Mouse (Mus musculus): ENCODE results near the gene Terb1. TPM values are rescaled to one million over a fixed set of nuclear protein-coding genes. Genes with fewer than 3 reads are reported as not detected.

Terb1 gene
- polyA plus RNA-seq, 1 experiment from 2014 or later: 0.16 TPM

GRCm38 (mm10) chr8:104540710-104541514, 31.2 kb upstream of the Terb1 start:
- 1% methylated on average over 71 of the region's 76 CpGs for WGBS
- H3K4me3 ChIP-seq (ENCODE audit: low read depth, low read length): peak overlapping the region; percentile 54
- H3K9ac ChIP-seq (ENCODE audit: low read depth, low read length): peak overlapping the region; percentile 42
- peak overlapping the region; percentile 93 for H3K4me2 ChIP-seq (replicated peaks; ENCODE audit: low read depth)
- H3K4me1 ChIP-seq (replicated peaks; ENCODE audit: control insufficient read depth, insufficient read depth, low read length): no peaks in the 10 kb centered on the region; the same call in 1 of the 2 replicates
- no peak for TF ChIP-seq CTCF (IDR thresholded peaks at IDR 0.05; ENCODE audit: low read depth)
- no peaks in the 10 kb centered on the region for H3K36me3 ChIP-seq (ENCODE audit: control insufficient read depth, insufficient read depth)
- no peaks in the 10 kb centered on the region for H3K9me3 ChIP-seq (ENCODE audit: control insufficient read depth)
- peak; percentile 50 for ATAC-seq
- H3K27me3 ChIP-seq (replicated peaks; ENCODE audit: control insufficient read depth, insufficient read depth, low read length): peaks cover 36% of the 10 kb centered on the region
- H3K27ac ChIP-seq (ENCODE audit: low read depth, low read length): no peak overlapping the region

- no peak for ATAC-seq
- TF ChIP-seq CTCF (IDR thresholded peaks at IDR 0.05; ENCODE audit: low read depth): no peak
- no peaks in the 10 kb centered on the region for H3K9me3 ChIP-seq (ENCODE audit: control insufficient read depth)
- H3K4me1 ChIP-seq (replicated peaks; ENCODE audit: control insufficient read depth, insufficient read depth, low read length): no peaks in the 10 kb centered on the region; the same call in 1 of the 2 replicates
- H3K4me3 ChIP-seq (ENCODE audit: low read depth, low read length): peak overlapping the region; percentile 54
- no peaks in the 10 kb centered on the region for H3K36me3 ChIP-seq (ENCODE audit: control insufficient read depth, insufficient read depth)
- WGBS: 43% methylated on average over 7 of the region's 7 CpGs
- H3K4me2 ChIP-seq (replicated peaks; ENCODE audit: low read depth): peak overlapping the region; percentile 93
- peaks cover 36% of the 10 kb centered on the region for H3K27me3 ChIP-seq (replicated peaks; ENCODE audit: control insufficient read depth, insufficient read depth, low read length)
- no peak overlapping the region for H3K27ac ChIP-seq (ENCODE audit: low read depth, low read length)
- no peak overlapping the region for H3K9ac ChIP-seq (ENCODE audit: low read depth, low read length)
These were observed 30.5 kb upstream of the Terb1 start for GRCm38 (mm10) chr8:104540238-104540637.

DNA sequence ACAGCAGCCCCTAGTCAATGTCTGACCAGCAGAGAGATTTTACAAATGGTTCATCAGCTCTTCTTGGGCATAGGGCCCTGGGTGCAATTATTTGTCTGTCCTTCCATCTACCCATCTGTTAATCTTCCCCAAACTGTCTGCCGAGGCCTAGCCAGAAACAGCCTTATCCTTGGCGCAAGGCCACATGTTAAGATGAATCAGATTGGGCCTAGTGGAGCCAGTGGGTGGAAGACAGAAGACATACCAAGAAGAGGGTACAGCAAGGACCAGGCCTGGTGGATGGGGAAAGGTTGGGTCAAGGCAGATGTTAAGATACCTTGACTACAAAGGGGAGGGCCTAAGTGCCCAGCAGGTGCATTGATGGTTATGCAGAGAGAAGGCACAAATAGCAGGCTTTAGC, 29.9 kb upstream of the Terb1 start:
- H3K4me3 ChIP-seq (ENCODE audit: low read depth, low read length): no peak overlapping the region
- 84% methylated on average over 2 of the region's 2 CpGs for WGBS
- H3K27me3 ChIP-seq (replicated peaks; ENCODE audit: control insufficient read depth, insufficient read depth, low read length): peaks cover 36% of the 10 kb centered on the region
- H3K9me3 ChIP-seq (ENCODE audit: control insufficient read depth): no peaks in the 10 kb centered on the region
- H3K4me2 ChIP-seq (replicated peaks; ENCODE audit: low read depth): no peak overlapping the region
- H3K36me3 ChIP-seq (ENCODE audit: control insufficient read depth, insufficient read depth): no peaks in the 10 kb centered on the region
- no peak for TF ChIP-seq CTCF (IDR thresholded peaks at IDR 0.05; ENCODE audit: low read depth)
- no peak overlapping the region for H3K9ac ChIP-seq (ENCODE audit: low read depth, low read length)
- no peak overlapping the region for H3K27ac ChIP-seq (ENCODE audit: low read depth, low read length)
- no peak for ATAC-seq
- H3K4me1 ChIP-seq (replicated peaks; ENCODE audit: control insufficient read depth, insufficient read depth, low read length): no peaks in the 10 kb centered on the region; the same call in 1 of the 2 replicates

GRCm38 (mm10) chr8:104538896-104539295, 29.2 kb upstream of the Terb1 start:
- no peak for ATAC-seq
- Histone ChIP-seq H3K4me3 (ENCODE audit: low read depth, low read length) (no peak overlapping the region), H3K4me1 (replicated peaks; ENCODE audit: control insufficient read depth, insufficient read depth, low read length) (no peaks in the 10 kb centered on the region; the same call in 1 of the 2 replicates), H3K4me2 (replicated peaks; ENCODE audit: low read depth) (no peak overlapping the region), H3K27ac (ENCODE audit: low read depth, low read length) (no peak overlapping the region), H3K9me3 (ENCODE audit: control insufficient read depth) (no peaks in the 10 kb centered on the region), H3K27me3 (replicated peaks; ENCODE audit: control insufficient read depth, insufficient read depth, low read length) (peaks cover 36% of the 10 kb centered on the region), H3K36me3 (ENCODE audit: control insufficient read depth, insufficient read depth) (no peaks in the 10 kb centered on the region), H3K9ac (ENCODE audit: low read depth, low read length) (no peak overlapping the region)
- 92% methylated on average over 4 of the region's 4 CpGs for WGBS
- TF ChIP-seq CTCF (IDR thresholded peaks at IDR 0.05; ENCODE audit: low read depth): no peak

DNA sequence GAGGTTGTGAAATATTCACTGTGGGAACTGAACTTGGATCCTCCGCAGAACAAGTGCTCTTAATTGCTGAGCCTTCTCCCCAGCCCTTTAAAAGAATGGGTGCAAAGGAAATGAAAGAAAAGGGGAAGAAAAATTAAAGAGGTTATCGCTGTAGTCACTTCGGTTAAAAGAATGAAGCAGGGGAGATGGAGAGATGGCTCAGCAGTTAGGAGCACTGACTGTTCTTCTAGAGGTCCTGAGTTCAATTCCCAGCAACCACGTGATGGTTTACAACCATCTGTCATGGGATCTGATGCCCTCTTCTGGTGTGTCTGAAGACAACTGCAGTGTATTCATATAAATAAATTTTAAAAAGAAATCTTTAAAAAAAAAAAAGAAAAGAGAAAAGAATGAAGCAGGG, 26.3 kb upstream of the Terb1 start:
- H3K9me3 ChIP-seq (ENCODE audit: control insufficient read depth): no peaks in the 10 kb centered on the region
- no peak for ATAC-seq
- peaks cover 15% of the 10 kb centered on the region for H3K27me3 ChIP-seq (replicated peaks; ENCODE audit: control insufficient read depth, insufficient read depth, low read length)
- 82% methylated on average over 4 of the region's 4 CpGs for WGBS
- H3K27ac ChIP-seq (ENCODE audit: low read depth, low read length): no peak overlapping the region
- no peak overlapping the region for H3K4me3 ChIP-seq (ENCODE audit: low read depth, low read length)
- H3K4me1 ChIP-seq (replicated peaks; ENCODE audit: control insufficient read depth, insufficient read depth, low read length): no peaks in the 10 kb centered on the region; the same call in 1 of the 2 replicates
- no peak for TF ChIP-seq CTCF (IDR thresholded peaks at IDR 0.05; ENCODE audit: low read depth)
- no peaks in the 10 kb centered on the region for H3K36me3 ChIP-seq (ENCODE audit: control insufficient read depth, insufficient read depth)
- no peak overlapping the region for H3K9ac ChIP-seq (ENCODE audit: low read depth, low read length)
- H3K4me2 ChIP-seq (replicated peaks; ENCODE audit: low read depth): peak overlapping the region; percentile 84; the same call in 1 of the 2 replicates

GRCm38 (mm10) chr8:104535378-104535777, 25.7 kb upstream of the Terb1 start:
- Histone ChIP-seq H3K4me3 (ENCODE audit: low read depth, low read length) (peak overlapping the region; percentile 64), H3K9me3 (ENCODE audit: control insufficient read depth) (no peaks in the 10 kb centered on the region), H3K27me3 (replicated peaks; ENCODE audit: control insufficient read depth, insufficient read depth, low read length) (peaks cover 9% of the 10 kb centered on the region), H3K4me1 (replicated peaks; ENCODE audit: control insufficient read depth, insufficient read depth, low read length) (no peaks in the 10 kb centered on the region), H3K4me2 (replicated peaks; ENCODE audit: low read depth) (peak overlapping the region; percentile 84), H3K27ac (ENCODE audit: low read depth, low read length) (no peak overlapping the region), H3K36me3 (ENCODE audit: control insufficient read depth, insufficient read depth) (no peaks in the 10 kb centered on the region), H3K9ac (ENCODE audit: low read depth, low read length) (peak overlapping the region; percentile 22; the same call in 1 of the 2 replicates)
- 18% methylated on average over 7 of the region's 7 CpGs for WGBS
- no peak for TF ChIP-seq CTCF (IDR thresholded peaks at IDR 0.05; ENCODE audit: low read depth)
- no peak for ATAC-seq
